Mouse (Mus musculus): ENCODE results near the gene Gapdhs.
"Not testable (repeated sequence)": the region's sequence is repeated elsewhere in the genome, so short reads cannot be mapped to it uniquely, and the experiment has no call there.

Gene Gapdhs

GRCm38 (mm10) chr7:30743617-30744016, at the start of gene Gapdhs:
TSS of gene Gapdhs (minus strand) at chr7:30743681.
- not testable (repeated sequence) for DNase-seq

- DNase-seq, result peak; percentile 4
Measured at GRCm38 (mm10) chr7:30791921-30792320, 48.4 kb upstream of the Gapdhs start.

GRCm38 (mm10) chr7:30790141-30790540, 46.7 kb upstream of the Gapdhs start:
- no peak for DNase-seq

GRCm38 (mm10) chr7:30787377-30788022, 44.0 kb upstream of the Gapdhs start, which contains the start of gene Krtdap:
TSS of gene Krtdap (plus strand) at chr7:30787896.
- DNase-seq, result no peak

- no peak for DNase-seq
Measured at GRCm38 (mm10) chr7:30785721-30786546, 42.5 kb upstream of the Gapdhs start.

GRCm38 (mm10) chr7:30785154-30785553, 41.7 kb upstream of the Gapdhs start:
- DNase-seq, result no peak

- no peak for DNase-seq
Measured at GRCm38 (mm10) chr7:30782658-30783057, 39.2 kb upstream of the Gapdhs start.

GRCm38 (mm10) chr7:30781792-30782191, 38.3 kb upstream of the Gapdhs start:
- DNase-seq, result no peak

- no peak for DNase-seq
Measured at GRCm38 (mm10) chr7:30777911-30778310, 34.4 kb upstream of the Gapdhs start.

GRCm38 (mm10) chr7:30777081-30777579, 33.6 kb upstream of the Gapdhs start:
- DNase-seq, result no peak

GRCm38 (mm10) chr7:30776104-30776503, 32.6 kb upstream of the Gapdhs start:
- DNase-seq, result no peak

GRCm38 (mm10) chr7:30769236-30769635, 25.8 kb upstream of the Gapdhs start:
- no peak for DNase-seq

GRCm38 (mm10) chr7:30766408-30766807, 22.9 kb upstream of the Gapdhs start:
- DNase-seq, result no peak

- no peak for DNase-seq
Measured at GRCm38 (mm10) chr7:30765173-30765572, 21.7 kb upstream of the Gapdhs start.

- no peak for DNase-seq
Measured at GRCm38 (mm10) chr7:30763456-30763855, 20.0 kb upstream of the Gapdhs start, which contains the start of gene Dmkn. TSS of gene Dmkn (plus strand) at chr7:30763756.

- no peak for DNase-seq
Measured at GRCm38 (mm10) chr7:30761769-30762352, 18.4 kb upstream of the Gapdhs start.

GRCm38 (mm10) chr7:30758853-30759252, 15.4 kb upstream of the Gapdhs start:
- peak; percentile 28 for DNase-seq

GRCm38 (mm10) chr7:30757001-30757400, 13.5 kb upstream of the Gapdhs start:
- DNase-seq, result no peak

GRCm38 (mm10) chr7:30751086-30751669, 7.7 kb upstream of the Gapdhs start, which contains the start of gene Sbsn:
TSS of gene Sbsn (plus strand) at chr7:30751471.
- no peak for DNase-seq

- no peak for DNase-seq
Measured at GRCm38 (mm10) chr7:30749824-30750606, 6.5 kb upstream of the Gapdhs start.

- DNase-seq, result no peak
Measured at GRCm38 (mm10) chr7:30747525-30748204, 4.2 kb upstream of the Gapdhs start.
